Mouse (Mus musculus): Measurements from ENCODE around the gene Chst3.

GRCm38 (mm10) chr10:60136935-60137334 is 82.1 kb downstream of the Chst3 start:
- TF ChIP-seq POLR2A (IDR thresholded peaks at IDR 0.05; ENCODE audit: low read depth, low read length): no peak
- no peak for TF ChIP-seq CHD1 (IDR thresholded peaks at IDR 0.05; ENCODE audit: low read depth, low read length)
- no peak for TF ChIP-seq ZC3H11A (IDR thresholded peaks at IDR 0.05; ENCODE audit: low read depth, low read length)
- no peak for TF ChIP-seq CTCF (conservative IDR thresholded peaks at IDR 0.05 in 1 of 2, IDR thresholded peaks at IDR 0.05 in 1 of 2; ENCODE audit: low read depth in 2 of 2, low read length in 2 of 2)
- TF ChIP-seq MYC (IDR thresholded peaks at IDR 0.05; ENCODE audit: low read depth, low read length): no peak
- TF ChIP-seq JUN (IDR thresholded peaks at IDR 0.05; ENCODE audit: insufficient read depth, low read depth, low read length): no peak
- TF ChIP-seq ETS1 (conservative IDR thresholded peaks at IDR 0.05; ENCODE audit: low read depth, low read length): no peak
- TF ChIP-seq E2F4 (IDR thresholded peaks at IDR 0.05; ENCODE audit: insufficient replicate concordance, low read depth, low read length): no peak
- no peak for TF ChIP-seq EP300 (IDR thresholded peaks at IDR 0.05; ENCODE audit: low read length)
- TF ChIP-seq ZKSCAN1 (IDR thresholded peaks at IDR 0.05; ENCODE audit: borderline replicate concordance, low read depth, low read length): no peak
